Mouse (Mus musculus) thymus, adult 2 months (tissue): Measurements from ENCODE around the gene Zdhhc23.

ENCODE experiments used
- CTCF ChIP-seq: fragments of 200-500 bp; IDR thresholded peaks from 2 replicates; pipeline ENCODE4 v1.5.1; 2012; ENCODE audit warnings: mild to moderate bottlenecking, control low read depth, low read length, moderate library complexity, borderline replicate concordance; ENCODE audit not compliant: control insufficient read depth, poor library complexity, insufficient read depth; ENCODE audit errors: extremely low read depth
- POLR2A ChIP-seq: fragments of 200-500 bp; IDR thresholded peaks from 2 replicates; pipeline ENCODE4 v1.6.1; 2012; ENCODE audit warnings: mild to moderate bottlenecking, low read length, control low read depth, moderate library complexity; ENCODE audit not compliant: control insufficient read depth, poor library complexity, insufficient read depth; ENCODE audit errors: extremely low read depth

DNA sequence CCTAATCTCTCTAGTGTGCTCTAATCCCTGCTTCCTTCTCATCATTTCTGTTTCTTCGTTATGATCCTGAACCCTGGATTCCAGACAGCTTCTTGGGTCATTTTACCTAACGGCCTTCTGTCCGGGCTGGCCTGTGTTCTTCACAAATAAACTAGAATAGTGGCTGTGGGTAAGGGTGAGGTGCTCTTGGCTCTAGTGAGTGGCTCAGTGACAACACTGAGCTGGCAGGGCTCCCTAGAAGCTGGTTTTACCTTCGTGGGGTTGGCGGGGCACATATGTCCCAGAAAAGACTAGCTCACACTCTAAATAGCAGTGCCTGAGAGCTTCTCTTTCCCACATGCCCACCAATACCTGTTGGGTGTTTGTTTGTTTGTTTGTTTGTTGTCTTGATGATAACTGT is 19.9 kb upstream of the Zdhhc23 start:
- TF ChIP-seq CTCF (no peak), POLR2A (no peak)
